Mouse (Mus musculus) liver, adult 2 months (tissue): ENCODE data around the gene Lsr.
"Not testable (repeated sequence)": the region's sequence is repeated elsewhere in the genome, so short reads cannot be mapped to it uniquely, and the experiment has no call there.

ENCODE experiments used
- CTCF ChIP-seq: fragments of 200-500 bp; IDR thresholded peaks from 2 replicates; pipeline ENCODE4 v1.5.1; 2011; ENCODE audit warnings: low read depth, low read length, control low read depth
- POLR2A ChIP-seq: fragments of 200-500 bp; IDR thresholded peaks from 2 replicates; pipeline ENCODE4 v1.6.1; 2011; ENCODE audit warnings: low read length, control low read depth; ENCODE audit not compliant: insufficient read depth; ENCODE audit errors: extremely low read depth

- not testable (repeated sequence) for TF ChIP-seq CTCF, POLR2A
These were observed 37.7 kb downstream of the Lsr start for GRCm38 (mm10) chr7:30935422-30936099.
